Mouse (Mus musculus): ENCODE measurements around the gene Mctp1. TPM values are rescaled to one million over a fixed set of nuclear protein-coding genes. Genes with fewer than 3 reads are reported as not detected.

The Mctp1 gene
- total RNA-seq (2023), result 0.83 TPM

GRCm38 (mm10) chr13:76383972-76384663 lies at the start of gene Mctp1:
Mctp1 (plus strand) TSS chr13:76384535.

Other genes with a start within 250 kb of the Mctp1 start
- gene Fam81b, start 79.5 kb upstream of the Mctp1 start, total RNA-seq (2023), result not detected